Mouse (Mus musculus) ovary, adult 2 months (tissue): ENCODE data around the gene Dusp15. TPM values are rescaled to one million over a fixed set of nuclear protein-coding genes. Genes with fewer than 3 reads are reported as not detected.

Experiments
- polyA plus RNA-seq: library from polyadenylated mRNA; depleted of rRNA; stranded (reverse); fragments of >200 nt; gene quantifications from 2 replicates; pipeline ENCODE4 v1.2.3, GENCODE M21; 2012; rRNA removed

Gene Dusp15
- 0.59 and 1.1 TPM in 2 replicates for polyA plus RNA-seq

DNA sequence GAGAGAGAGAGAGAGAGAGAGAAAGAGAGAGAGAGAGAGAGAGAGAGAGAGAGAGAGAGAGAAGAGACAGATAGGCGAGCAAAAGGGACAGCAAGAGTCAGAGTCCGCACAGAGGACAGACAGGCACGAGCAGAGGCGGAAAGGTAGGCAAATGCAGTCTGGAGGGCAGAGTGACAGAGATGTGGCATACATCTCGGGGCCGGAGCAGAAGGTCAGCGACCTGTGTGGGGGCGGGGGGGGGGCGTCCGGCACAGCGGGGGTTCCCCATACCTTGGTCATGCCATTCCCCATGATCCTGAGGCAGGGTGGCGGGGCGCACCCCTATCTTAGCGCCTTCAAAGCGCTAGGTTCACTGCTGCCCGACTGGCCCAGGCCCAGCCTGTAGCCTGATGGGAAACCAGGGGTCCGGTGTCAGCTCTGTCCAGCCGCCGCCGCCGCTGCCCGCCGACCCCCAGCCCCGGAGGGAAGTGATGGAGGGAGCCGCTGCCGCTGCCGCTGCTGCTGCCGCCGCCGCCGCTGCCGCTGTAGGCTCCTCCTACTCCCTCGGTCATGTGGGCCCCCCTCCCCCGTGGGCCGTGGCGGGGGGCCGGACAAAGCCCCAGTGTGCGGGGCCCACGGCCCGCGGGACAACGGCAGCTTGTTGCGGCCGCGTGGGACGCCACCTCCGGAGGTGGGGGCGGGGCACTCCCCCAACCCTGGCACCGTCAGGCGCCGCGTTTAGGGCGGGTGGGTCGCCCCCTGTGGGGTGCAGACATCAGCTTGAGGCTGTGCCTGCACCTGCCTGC is at the start of gene Dusp15:
Gene Dusp15, minus strand, starts transcription at position 634 of the 785 bp plus-strand sequence.

DNA sequence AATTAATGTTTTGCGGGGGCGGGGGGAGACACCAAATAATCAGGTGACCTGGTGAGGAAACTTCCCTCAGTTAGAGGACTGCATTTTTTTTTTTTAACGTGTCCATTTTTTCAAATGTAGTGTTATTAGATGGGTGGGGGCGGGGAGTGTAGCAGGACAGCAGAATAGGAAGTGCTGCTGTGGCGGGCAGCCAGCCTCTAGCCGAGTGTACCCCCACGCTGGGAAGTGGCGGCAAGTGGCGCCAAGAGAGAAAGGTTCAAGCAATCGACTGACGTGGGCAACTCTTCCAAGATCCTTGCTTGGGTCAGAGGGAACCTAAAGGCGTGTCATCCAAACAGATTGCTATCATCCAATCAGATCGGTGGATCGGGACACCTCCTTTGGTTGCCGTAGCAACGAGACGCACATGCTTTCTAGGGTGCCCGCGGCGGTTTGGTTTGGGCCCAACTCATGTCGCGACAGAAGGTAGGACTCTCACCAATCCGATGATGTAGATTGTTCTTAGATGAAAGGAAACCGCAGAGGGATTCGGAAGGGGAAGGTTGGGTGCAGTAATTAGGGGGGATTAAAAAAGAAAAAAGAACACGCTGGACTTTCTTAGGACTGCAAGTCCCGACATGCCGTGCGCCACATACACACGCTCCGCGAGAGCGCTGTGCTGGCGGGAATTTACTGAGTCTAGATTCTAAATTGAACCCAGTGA is 10.7 kb upstream of the Dusp15 start, which contains the start of gene Ttll9:
Gene Ttll9, plus strand, starts transcription at position 395 of the 703 bp plus-strand sequence.

DNA sequence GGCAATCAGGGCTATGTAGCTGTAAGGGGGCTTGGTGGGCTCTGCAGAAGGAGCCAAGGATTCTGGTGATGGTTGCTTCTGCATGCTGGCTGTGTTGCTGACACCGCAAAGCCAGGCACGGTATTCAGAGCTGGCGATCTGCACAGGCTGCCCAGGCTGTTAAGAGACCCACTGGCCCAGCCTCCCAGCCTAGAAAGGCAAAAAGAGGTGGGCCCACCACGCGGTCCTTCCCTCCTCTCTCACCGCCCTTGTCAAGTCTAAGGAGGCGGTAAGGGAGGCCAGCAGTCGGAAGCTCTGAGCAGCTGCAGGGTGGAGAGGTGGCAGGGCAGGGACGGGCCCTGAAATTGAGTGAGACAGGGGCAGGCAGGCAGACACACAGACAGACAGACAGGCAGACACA is 18.4 kb downstream of the Dusp15 start, which contains the start of gene Foxs1:
Gene Foxs1, minus strand, starts transcription at position 161 of the 400 bp plus-strand sequence.

GRCm38 (mm10) chr2:152911031-152911430 is 40.5 kb downstream of the Dusp15 start, which contains the start of gene Mylk2:
Mylk2 (plus strand) TSS chr2:152911352.

Other genes starting within 250 kb of the Dusp15 start
- 383 and 402 TPM in 2 replicates for gene Id1, start 215.4 kb downstream of the Dusp15 start, polyA plus RNA-seq
- gene Cox4i2, start 197.5 kb downstream of the Dusp15 start, polyA plus RNA-seq, result 6.7 and 9.5 TPM in 2 replicates
- gene Bcl2l1, start 120.0 kb downstream of the Dusp15 start, polyA plus RNA-seq, result 45.3 and 60.1 TPM in 2 replicates
- gene Tpx2, start 103.7 kb downstream of the Dusp15 start, polyA plus RNA-seq, result 2.6 and 3.6 TPM in 2 replicates
- 0.08 and 0.09 TPM in 2 replicates for gene Mylk2, start 40.3 kb downstream of the Dusp15 start, polyA plus RNA-seq
- 57.4 and 78.2 TPM in 2 replicates for gene Foxs1, start 18.5 kb downstream of the Dusp15 start, polyA plus RNA-seq
- gene Ttll9, start 10.8 kb upstream of the Dusp15 start, polyA plus RNA-seq, result 3.0 and 4.0 TPM in 2 replicates
- 51.4 and 72.3 TPM in 2 replicates for gene Pdrg1, start 63.7 kb upstream of the Dusp15 start, polyA plus RNA-seq
- not detected in 2 replicates for gene Xkr7, start 80.2 kb upstream of the Dusp15 start, polyA plus RNA-seq
- gene Ccm2l, start 114.3 kb upstream of the Dusp15 start, polyA plus RNA-seq, result 30.9 and 35.6 TPM in 2 replicates
- 8.4 and 10.4 TPM in 2 replicates for gene Hck, start 156.8 kb upstream of the Dusp15 start, polyA plus RNA-seq
- 39.1 and 46.2 TPM in 2 replicates for gene Tm9sf4, start 209.6 kb upstream of the Dusp15 start, polyA plus RNA-seq